Mouse (Mus musculus) c-Kit-positive CD71-positive TER-119-positive erythroid progenitor cells, embryonic 14.5 days (primary cell): Measurements from ENCODE around the gene Ccna2.
"Not testable (repeated sequence)": the region's sequence is repeated elsewhere in the genome, so short reads cannot be mapped to it uniquely, and the experiment has no call there.

Source experiments
- DNase-seq: peaks from one replicate; pipeline ENCODE4 v3.0.0-alpha.2; 2013; ENCODE audit warnings: low spot score

Gene Ccna2

GRCm38 (mm10) chr3:36571827-36572378 is at the start of gene Ccna2:
TSS of gene Ccna2 (minus strand) at chr3:36572150.
- DNase-seq = peak; percentile 98

GRCm38 (mm10) chr3:36618181-36618580 is 46.2 kb upstream of the Ccna2 start:
- DNase-seq = no peak

- DNase-seq = no peak
Observed at GRCm38 (mm10) chr3:36613908-36614255, 41.9 kb upstream of the Ccna2 start.

DNA sequence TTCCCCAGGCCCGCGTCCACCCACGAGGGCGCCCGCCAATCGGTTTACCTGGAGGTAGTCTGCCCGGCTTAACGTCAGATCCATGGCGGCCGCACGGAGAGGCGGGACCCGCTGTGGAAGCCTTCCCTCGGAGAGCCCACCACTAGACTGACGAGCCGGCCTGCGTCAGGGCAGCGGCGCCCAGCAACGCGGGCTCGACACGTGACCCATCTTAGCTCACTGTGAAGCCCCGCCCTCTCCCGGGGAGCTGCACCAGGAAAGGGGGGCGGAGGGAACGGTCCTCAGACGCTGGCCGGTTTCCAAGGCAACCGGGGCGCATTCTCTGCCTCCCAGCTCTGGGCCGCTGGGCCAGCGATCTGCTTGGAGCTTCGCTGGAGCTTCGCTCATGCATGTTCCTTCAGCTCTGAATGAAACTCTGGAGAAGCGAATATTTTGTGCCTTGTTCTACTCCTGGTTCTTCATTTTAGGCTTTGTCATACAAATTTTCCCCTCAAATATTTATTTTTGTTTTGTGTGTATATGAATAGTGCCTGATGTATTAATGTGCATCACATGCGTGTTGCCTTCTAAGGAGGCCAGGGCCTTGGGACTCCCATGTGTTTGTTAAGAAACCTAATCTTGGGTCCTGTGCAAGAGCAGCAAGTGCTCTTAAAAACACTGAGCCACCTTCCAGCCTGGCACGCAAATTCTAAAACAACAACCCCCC is 41.4 kb upstream of the Ccna2 start, which contains the start of gene Bbs7:
Bbs7 (minus strand) TSS at position 276 of the 706 bp plus-strand sequence.
- peak; percentile 89 for DNase-seq

GRCm38 (mm10) chr3:36612687-36613086 is 40.7 kb upstream of the Ccna2 start:
- no peak for DNase-seq

- DNase-seq = peak; percentile 55
Observed at GRCm38 (mm10) chr3:36605894-36606783, 34.2 kb upstream of the Ccna2 start.

GRCm38 (mm10) chr3:36599773-36600172 is 27.8 kb upstream of the Ccna2 start:
- DNase-seq = not testable (repeated sequence)

DNA sequence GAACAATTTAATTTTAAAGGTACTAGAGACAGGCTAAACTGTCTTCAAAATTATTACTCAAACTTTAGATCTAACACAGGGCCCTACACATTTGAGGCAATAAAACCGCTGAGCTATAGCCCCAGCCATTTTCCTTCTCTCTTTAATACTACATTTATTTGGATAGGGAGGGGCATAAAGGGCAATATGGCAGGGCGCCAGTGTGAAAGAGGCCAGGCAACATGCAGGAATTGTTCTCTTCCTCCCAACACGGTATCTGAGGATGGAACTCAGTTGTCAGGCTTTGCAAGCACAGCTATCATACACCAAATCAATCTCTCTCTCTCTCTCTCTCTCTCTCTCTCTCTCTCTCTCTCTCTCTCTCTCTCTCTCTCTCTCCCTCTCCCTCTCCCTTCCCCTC is 26.9 kb upstream of the Ccna2 start:
- DNase-seq = no peak

DNA sequence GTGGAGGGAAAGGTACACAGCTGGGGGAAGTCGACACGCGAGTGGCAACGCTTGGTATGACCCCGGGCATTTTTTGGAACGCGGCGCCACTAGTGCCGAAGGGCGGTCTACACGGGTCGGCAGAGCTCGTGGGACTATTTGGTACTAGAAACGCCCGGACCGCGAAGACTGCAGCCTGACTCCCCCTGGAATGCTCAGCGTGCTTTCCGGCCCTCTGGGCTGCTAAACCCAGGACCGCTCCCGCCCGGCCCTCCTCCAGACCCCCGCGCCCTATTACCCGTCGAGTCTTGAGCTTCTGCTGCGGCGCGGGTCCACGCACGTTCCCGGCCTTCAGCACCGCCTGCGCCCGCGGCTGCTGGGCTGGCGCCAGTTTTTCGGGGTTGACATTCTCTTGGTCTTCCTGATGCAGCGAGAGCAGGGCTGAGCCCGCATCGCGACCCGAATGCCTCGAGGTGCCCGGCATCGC is 556 bp downstream of the Ccna2 start:
- DNase-seq = peak; percentile 23

GRCm38 (mm10) chr3:36569836-36570235 is 2.1 kb downstream of the Ccna2 start:
- DNase-seq = peak; percentile 69

DNA sequence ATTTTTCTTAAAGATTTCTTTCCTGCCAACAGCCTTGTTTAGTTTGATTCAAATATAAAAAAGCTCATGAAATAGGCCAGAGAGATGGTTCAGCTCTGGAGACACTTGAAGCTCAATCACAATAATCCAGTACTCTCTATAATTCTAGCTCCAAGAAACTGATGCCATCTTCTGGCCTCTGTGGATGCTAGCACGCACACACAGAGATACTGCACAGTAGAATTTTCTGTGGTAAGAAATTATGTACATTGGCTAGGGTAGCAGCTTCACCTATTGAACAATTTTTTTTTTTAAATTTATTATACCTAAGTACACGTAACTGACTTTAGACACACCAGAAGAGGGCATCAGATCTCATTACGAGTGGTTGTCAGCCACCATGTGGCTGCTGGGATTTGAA is 8.3 kb downstream of the Ccna2 start:
- DNase-seq = no peak

GRCm38 (mm10) chr3:36559606-36560005 is 12.3 kb downstream of the Ccna2 start:
- peak; percentile 63 for DNase-seq

- no peak for DNase-seq
Observed at GRCm38 (mm10) chr3:36557601-36558000, 14.3 kb downstream of the Ccna2 start.

DNA sequence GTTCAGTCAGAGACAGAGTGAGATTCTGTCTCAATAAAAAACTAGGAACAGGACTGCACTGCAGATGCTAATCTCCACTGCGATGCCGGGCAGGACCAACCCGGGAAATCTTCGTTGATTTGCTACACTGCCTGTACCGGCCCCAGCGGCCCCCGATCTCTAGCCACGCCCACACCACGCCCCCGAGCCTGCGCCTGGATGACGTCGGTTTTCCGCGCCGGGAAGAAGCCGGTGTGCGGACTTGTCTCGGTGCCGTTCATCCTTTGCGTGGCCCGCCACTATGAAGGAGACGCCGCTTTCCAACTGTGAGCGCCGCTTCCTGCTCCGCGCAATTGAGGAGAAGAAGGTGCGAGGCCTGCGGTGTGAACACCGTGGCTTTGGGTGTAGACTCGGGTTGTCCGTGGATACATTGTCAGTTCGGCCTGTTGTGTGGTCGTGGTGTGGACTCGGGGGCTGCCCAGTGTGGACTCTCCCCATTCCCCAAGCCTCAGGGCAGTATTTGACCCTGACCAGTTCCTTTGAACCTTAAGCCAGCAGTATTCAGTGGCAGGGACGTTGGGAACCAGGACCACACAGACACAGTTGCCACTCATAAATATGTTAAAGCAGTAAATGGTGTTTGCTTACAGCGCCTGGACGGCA is 19.4 kb downstream of the Ccna2 start, which contains the start of gene Exosc9:
Exosc9 (plus strand) TSS at position 201 of the 642 bp plus-strand sequence.
- peak; percentile 78 for DNase-seq

GRCm38 (mm10) chr3:36551851-36552384 is 20.0 kb downstream of the Ccna2 start:
- DNase-seq = no peak

DNA sequence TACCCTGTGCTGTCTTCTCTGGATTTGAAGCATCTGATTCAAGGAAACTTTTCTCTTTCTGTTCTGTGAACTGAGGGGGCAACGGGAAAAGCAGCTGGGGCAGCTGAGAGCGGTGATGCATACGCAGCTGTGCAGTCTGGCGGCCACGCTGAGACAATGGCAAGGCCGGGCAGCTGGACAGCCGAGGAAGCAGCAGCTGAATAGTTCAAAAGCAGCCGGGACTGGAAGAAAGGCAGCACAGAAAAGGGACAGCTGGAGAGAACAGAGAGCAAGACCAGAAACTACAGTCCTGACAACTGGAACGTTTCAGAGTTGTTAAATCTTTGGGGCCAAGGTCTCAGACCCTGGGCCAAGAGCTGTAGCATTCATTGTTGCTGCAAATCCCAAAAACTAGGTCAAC is 20.6 kb downstream of the Ccna2 start:
- DNase-seq = no peak

DNA sequence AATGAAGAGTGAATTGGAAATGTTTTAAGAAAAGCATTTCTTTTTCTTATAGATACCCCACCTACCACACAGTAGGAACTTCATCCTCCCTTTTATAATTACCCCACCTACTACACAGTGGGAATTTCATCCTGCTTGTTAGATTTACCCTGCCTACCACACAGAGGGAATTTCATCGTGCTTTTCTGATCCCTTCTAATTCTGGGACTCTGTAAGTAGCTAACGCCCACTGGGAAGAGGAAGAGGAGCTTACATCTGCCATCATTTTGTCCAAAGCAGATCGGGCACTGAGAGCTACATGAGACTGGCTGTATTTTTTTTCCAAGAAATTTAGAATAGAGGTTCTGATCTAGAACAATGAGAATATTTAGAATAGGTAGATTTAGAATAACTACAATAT is 27.0 kb downstream of the Ccna2 start:
- no peak for DNase-seq

DNA sequence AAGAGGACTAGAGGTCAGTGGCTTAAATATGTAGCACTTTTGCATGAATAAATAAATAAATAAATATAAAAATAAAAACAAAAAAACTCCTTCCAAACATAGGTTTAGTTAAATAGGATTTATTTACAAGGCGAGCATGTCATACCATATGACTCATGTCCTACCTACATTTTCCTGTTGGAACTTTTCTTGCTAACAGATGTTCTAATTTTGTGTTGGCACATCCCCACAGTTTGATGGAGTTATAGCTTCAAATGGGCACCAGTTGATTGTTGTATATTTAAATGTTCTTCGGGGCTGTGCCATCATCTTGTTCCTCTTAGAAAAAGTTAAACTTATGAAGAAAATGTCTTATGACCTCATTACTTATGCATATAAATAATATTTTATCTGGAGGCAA is 30.6 kb downstream of the Ccna2 start:
- no peak for DNase-seq

DNA sequence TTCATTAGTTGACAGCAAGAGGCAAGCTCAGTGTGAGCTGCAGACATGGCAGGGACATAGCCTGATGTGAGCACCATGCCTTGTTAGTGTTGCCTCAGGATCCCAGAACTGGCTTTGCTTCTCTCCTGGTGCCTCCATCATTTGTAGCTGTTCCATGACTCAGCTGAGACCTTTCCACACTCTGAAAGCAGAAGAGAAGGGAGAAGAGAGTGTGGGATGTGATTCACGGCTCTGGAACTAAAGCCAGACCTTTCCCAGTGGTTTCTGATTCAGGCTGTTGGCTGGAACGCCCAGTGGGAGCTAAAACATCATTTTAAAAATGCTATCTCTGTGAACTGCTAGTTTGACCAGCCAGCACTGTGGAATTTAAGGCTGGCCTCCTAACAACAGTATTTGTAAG is 31.2 kb downstream of the Ccna2 start:
- no peak for DNase-seq

GRCm38 (mm10) chr3:36537701-36538470 is 34.1 kb downstream of the Ccna2 start:
- no peak for DNase-seq

- DNase-seq = no peak
Observed at GRCm38 (mm10) chr3:36536041-36536440, 35.9 kb downstream of the Ccna2 start.
